Mouse (Mus musculus) cerebral cortex, adult 2 months (tissue): ENCODE results near the gene Gm10118.

ENCODE experiments used
- WGBS: fragments of 180-500 bp; shearing (Covaris S2); methylation state at CpG from one replicate; pipeline ENCODE4 v1.1.7; 2018; 5-methylcytosine and 5-hydroxymethylcytosine counted together

Gene Gm10118

DNA sequence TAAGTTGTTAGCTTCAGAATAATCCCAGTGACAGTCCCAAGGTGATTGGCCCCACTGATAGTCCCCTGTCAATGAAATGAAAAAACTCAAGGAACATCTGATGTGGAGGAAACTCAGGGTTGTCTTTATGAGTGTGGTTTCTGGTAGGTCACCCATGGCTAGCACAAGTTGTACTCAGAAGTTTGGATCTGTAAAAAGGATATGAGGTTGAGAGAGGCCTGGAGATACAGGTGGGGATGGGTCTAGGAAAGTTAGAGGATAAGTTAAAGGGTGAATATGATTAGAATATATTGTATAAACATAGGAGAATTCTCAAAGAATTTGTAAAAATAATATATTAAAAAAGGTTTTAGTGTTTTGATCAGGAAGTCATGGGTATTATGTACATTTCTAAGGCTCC is at the start of gene Gm10118:
Gene Gm10118, minus strand, starts transcription at position 101 of the 400 bp plus-strand sequence.

GRCm38 (mm10) chr10:63972300-63972699 is 45.1 kb upstream of the Gm10118 start:
- 79% methylated on average over 2 of the region's 2 CpGs for WGBS

DNA sequence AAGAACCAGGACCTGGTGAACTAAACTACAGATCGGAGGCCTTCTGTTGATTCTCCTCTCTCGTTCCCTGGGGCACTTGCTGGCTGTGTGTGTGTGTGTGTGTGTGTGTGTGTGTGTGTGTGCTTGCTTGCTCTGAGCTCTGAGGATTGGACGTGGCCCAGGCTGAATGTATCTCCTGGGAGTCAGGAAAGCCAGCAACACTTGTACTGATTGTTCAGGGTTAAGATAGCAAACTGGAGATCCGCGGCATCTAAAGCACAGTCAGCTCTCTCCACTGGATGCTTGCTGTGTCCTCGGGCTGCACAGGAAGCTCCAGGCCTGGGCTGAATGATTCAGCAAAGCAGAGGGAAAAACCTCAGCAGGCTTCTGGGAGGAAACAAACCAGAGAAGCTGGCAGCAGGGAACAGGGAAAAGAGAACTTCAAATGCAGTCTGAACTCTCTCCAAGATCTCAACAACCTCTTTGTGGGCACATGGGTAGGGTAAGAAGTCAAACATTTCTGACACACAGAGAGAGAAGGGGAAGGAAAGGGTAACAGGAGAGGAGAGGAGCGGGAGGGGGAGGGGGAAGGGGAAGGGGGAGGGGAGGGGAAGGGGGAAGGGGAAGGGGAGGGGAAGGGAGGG is 27.2 kb upstream of the Gm10118 start:
- 27% methylated on average over 6 of the region's 7 CpGs for WGBS

DNA sequence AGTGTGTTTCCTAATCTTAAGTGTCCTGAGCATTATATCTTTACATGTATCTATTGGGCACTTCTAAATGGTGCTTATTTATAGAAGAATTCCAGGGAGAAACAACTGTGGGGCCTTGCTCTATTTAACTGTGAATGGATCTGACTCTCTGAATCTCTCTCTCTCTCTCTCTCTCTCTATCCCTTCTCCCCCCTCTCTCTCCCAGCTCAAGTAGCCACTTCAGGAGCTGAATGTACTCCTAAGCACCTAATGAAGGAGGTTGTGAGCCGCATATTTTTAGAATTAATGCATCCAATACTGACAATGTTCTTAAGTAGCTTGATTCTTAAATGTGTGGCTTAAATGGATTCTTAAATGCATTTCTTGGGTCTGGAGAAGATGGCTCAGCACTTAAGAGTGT is 24.2 kb upstream of the Gm10118 start:
- WGBS: 81% methylated on average over 1 of the region's 1 CpGs

DNA sequence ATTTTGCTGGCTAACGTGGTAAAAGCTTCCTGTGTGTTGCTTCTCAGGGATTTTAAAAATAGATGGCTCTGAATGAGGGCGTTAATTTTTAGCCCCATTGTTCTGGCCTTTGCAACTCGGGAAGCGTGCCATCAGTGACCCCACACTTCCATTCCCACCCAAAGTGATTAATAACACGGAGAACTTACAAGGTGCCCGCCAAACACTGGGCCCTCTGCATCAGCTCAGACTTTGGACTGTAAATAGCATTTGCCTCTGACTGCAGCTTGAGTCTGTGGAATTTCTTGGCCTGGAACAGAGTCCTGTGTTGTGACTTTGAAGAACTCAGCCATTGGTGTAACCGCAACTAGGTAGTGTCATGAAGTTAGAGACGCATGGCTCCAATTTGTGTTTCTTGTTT is 23.6 kb upstream of the Gm10118 start:
- 42% methylated on average over 8 of the region's 8 CpGs for WGBS

- WGBS: 32% methylated on average over 4 of the region's 4 CpGs
Observed at GRCm38 (mm10) chr10:63947266-63947665, 20.0 kb upstream of the Gm10118 start.

DNA sequence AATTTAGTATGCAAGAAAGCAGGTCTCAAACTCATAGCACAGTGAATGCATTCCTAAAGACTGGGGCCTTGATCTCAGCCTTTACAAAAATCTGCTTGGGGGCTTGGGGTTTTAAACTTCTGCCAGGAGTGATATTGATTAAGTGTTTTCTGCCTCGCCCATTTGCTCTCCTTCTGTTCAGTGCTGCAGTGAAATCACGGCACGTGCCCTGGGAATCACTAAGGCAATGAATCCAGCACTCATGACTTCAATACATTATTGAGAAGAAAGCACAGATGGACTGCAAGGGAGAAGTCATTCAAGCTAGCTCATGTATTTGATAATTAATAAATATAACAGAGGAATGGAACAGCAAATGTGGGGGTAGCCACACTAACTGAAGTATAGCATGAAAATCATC is 18.3 kb upstream of the Gm10118 start:
- WGBS: 88% methylated on average over 3 of the region's 3 CpGs

GRCm38 (mm10) chr10:63933946-63934345 is 6.7 kb upstream of the Gm10118 start:
- 78% methylated on average over 5 of the region's 5 CpGs for WGBS

GRCm38 (mm10) chr10:63894612-63895011 is 32.6 kb downstream of the Gm10118 start:
- 61% methylated on average over 5 of the region's 5 CpGs for WGBS

DNA sequence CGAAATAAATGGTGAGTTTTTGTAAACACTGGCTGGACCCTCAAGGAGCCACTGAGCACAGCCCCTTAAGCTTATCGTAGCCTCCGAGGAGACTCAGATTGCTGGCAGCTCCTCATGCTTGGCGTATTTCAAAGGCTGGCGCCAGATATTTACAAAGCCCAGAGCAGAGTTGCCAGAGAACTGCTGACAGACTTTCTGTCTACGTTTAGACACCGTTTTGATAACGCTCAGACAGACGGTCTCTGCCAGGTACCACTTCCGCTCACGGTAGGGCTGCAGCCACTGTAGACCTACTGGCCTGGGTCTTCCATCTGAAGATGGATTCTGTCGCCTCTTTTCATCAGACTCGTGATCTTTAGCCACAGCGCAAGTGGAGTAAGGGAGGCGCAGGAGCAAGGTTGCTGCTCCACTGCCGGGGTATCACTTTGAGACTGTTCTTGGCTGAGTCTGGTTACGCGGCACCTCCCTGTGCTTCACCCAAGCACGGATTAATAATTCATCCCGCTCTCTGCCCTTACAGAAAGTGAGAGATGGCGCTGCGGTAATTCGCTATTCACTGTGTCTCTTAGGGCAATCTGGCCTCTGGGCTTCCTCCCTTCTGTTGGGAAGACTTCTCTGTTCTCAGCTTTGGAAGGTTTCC is 40.7 kb downstream of the Gm10118 start:
- WGBS: 43% methylated on average over 23 of the region's 23 CpGs

DNA sequence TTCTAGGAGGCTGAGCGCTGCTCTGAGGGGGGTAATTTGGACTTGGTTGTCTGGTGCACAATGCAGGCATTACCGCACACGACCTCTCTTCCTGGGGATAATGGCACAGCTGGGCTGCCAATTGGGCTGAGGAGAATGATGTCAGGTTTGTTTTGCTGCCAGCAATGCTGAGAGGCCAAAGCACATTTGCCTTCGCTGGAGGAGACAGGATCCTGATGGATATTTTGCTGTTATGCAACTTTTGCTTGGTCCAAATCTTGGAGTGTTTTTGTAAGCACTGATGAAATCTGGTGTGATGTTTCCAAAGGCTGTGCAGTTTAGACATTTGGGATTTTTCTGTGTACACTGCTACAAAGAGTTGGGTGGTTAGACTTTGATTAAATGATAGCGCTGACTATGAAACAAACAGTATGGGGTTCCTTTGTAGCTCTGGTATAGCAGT is 46.8 kb downstream of the Gm10118 start:
- WGBS: 43% methylated on average over 5 of the region's 5 CpGs
